Mouse (Mus musculus): ENCODE measurements around the gene Fads6.

Gene Fads6

DNA sequence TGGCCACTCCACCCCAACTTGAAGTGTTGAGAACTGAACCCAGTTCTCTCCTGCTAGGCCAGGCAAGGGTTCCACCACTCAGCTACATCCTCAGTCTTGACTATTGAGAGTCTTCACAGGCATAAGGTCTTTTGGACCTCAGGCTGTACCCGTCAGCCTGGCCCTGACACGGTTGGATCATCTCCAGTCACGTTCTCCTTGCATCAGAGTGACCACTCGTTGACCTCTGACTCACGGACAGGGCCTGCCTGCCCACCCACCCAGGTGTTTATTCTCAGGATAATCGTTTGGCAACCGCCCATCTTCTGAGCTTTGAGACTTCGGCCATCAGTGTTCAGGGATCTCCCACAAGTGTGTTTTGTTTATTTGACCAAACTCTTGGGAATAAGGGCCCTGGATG is 5.7 kb upstream of the Fads6 start:
- no peak for ATAC-seq (ENCODE audit: insufficient number of reproducible peaks, low FRiP score, low TSS enrichment)

GRCm38 (mm10) chr11:115301351-115301750 is 3.9 kb upstream of the Fads6 start:
- ATAC-seq (ENCODE audit: insufficient number of reproducible peaks, low FRiP score, low TSS enrichment), result no peak

DNA sequence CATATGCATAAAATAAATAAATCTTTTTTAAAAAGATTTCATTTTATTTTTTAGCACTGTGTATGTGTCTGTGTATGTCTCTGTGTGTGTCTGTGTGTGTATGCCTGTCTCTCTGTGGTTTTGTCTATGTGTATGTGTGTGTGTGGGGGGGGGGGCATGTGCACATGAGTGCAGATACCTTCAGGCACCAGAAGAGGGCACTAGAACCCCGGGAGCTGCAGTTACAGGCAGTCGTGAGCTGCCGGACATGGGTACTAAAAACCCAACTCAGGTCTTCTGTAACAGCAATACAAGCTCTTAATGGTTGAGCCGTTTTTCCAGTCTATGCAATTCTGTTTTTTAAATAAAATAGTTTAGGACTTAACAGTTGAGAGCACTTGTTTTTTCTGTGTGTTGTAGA is 3.3 kb upstream of the Fads6 start:
- ATAC-seq (ENCODE audit: insufficient number of reproducible peaks, low FRiP score, low TSS enrichment), result no peak

GRCm38 (mm10) chr11:115298160-115298559 is 697 bp upstream of the Fads6 start:
- ATAC-seq (ENCODE audit: insufficient number of reproducible peaks, low FRiP score, low TSS enrichment), result no peak

DNA sequence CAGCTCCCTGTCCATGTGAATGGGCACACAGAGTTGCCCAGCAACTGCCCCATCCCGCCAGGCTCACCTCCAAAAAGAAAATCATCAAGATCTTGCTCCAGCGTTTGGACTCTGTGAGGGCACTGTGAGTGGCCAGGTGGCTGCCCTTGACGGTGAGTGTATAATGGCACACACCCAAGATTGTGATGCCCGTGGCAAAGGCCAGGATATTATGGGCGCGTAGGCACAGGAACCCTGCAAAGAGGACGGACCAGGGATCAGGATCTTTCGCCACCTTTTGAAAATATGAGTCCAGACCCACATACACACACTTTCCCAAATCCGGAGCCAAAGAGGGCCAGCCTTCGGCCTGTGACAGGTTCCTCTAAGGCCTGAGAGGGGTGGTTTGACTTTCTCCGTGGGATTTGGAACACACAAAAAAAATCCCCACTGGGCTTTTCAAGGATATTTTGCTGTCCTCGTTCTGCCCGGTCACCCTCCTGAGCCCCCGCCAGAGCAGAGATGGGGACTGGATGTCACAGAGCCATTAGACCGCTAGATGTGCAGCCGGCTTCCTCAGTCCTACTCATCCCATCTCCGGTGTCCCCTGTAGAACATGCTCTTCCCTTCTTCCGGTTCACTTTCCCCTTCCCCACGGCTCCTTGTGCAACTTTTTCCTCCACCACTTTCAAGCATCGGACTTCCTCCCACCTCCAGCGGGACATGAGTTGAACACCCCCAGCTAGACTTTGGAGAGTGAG is 822 bp downstream of the Fads6 start:
- peak; percentile 36; the same call in 1 of the 2 replicates for ATAC-seq (ENCODE audit: insufficient number of reproducible peaks, low FRiP score, low TSS enrichment)

DNA sequence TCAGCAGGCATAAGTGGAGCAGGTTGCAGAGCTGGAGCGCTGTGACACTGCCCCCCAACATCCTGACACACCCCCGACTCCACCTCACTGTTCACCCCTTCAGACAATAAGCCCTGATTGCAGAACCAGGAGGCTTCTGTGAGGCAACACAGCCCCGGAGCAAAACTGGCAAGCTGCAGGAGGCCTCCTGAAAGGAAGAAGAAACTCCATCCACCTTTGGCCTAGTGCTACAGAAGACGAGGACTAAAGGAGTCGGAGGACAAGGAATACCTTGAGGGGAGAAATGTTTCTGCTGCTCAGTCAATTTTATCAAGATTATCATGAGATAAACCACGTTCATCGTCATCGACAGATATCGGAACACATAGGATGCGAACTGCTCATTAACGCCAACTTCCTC is 1.5 kb downstream of the Fads6 start:
- no peak for ATAC-seq (ENCODE audit: insufficient number of reproducible peaks, low FRiP score, low TSS enrichment)

DNA sequence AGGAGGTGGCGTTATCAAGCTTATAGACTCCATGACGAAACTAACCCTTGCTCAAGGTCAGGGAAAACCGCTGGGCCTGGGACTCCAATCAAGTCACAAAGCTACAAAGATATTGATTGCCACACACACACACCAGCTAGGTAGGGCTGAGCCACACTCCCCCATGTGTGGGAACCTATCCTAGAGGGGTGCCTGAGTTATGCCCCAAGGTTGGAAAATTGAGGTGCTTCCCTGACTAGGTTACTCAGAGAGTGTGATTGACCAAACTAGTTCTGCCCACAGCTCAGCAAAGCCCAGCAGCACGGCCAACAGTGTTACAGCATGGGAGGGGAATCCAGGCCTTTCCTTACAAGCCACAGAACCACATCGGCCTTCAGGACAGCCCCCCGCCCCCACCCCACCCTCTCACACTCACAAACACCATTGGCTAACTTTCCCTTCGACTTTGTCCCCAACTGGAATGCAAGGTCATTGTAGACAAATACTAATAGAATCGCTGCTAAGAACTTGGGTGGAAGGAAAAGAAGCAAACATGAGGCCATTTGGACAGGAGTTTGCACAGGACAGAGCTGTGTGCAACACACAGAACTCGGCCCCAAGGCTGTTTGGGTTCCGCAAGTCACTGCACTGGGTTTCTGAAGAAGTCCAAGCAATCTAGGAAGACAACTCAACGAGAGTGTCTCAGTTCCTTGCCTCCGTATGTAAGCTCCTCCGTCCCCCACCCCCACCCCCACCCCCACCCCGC is 4.7 kb downstream of the Fads6 start:
- no peak for ATAC-seq (ENCODE audit: insufficient number of reproducible peaks, low FRiP score, low TSS enrichment)

GRCm38 (mm10) chr11:115291503-115291902 is 6.0 kb downstream of the Fads6 start:
- no peak for ATAC-seq (ENCODE audit: insufficient number of reproducible peaks, low FRiP score, low TSS enrichment)

- no peak for ATAC-seq (ENCODE audit: insufficient number of reproducible peaks, low FRiP score, low TSS enrichment)
Observed at GRCm38 (mm10) chr11:115290919-115291318, 6.5 kb downstream of the Fads6 start.

- ATAC-seq (ENCODE audit: insufficient number of reproducible peaks, low FRiP score, low TSS enrichment), result no peak
Observed at GRCm38 (mm10) chr11:115290314-115290713, 7.1 kb downstream of the Fads6 start.

- no peak for ATAC-seq (ENCODE audit: insufficient number of reproducible peaks, low FRiP score, low TSS enrichment)
Observed at GRCm38 (mm10) chr11:115289885-115290284, 7.6 kb downstream of the Fads6 start.

- ATAC-seq (ENCODE audit: insufficient number of reproducible peaks, low FRiP score, low TSS enrichment), result no peak
Observed at GRCm38 (mm10) chr11:115288305-115288704, 9.2 kb downstream of the Fads6 start.

- no peak for ATAC-seq (ENCODE audit: insufficient number of reproducible peaks, low FRiP score, low TSS enrichment)
Observed at GRCm38 (mm10) chr11:115287386-115287785, 10.1 kb downstream of the Fads6 start.

DNA sequence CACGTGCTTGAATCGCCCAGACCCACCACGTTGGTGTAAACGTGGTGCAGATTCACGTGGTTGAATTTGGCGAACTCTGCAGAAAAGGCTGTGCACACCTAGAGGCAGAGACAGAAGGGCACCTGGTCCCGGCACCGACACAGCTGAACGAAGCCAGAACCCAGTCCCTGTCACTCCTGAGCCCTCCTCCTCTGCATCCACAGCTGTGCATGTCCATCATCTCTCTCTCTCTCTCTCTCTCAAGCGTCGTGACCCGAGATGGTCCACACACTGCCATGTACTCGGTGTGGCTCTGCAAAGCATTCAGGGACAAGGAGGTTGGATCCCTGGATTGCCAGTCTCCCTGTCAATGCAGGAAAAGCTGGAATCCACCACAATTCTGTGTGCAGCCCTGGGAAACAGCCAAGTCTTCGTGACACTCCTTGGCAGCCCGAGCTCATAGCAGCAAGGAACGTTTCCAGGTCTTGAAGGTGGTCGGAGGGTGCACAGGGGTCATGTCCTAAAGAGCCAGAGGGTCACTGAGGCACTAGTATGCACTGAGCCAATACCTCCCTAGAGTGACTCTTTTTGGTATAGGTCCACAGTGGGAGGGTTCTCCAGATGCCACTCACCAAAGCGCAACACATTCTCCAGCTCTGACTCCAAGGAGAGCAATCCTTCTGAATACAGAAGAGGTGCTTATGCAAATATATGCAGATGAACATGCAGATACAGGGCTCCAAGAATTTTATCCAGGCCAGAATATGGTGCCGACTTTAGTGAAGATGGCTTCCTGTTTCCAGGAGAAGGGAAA is 11.1 kb downstream of the Fads6 start:
- no peak for ATAC-seq (ENCODE audit: insufficient number of reproducible peaks, low FRiP score, low TSS enrichment)

GRCm38 (mm10) chr11:115285282-115285681 is 12.2 kb downstream of the Fads6 start:
- ATAC-seq (ENCODE audit: insufficient number of reproducible peaks, low FRiP score, low TSS enrichment), result no peak

- ATAC-seq (ENCODE audit: insufficient number of reproducible peaks, low FRiP score, low TSS enrichment), result no peak
Observed at GRCm38 (mm10) chr11:115283891-115284620, 13.4 kb downstream of the Fads6 start.

DNA sequence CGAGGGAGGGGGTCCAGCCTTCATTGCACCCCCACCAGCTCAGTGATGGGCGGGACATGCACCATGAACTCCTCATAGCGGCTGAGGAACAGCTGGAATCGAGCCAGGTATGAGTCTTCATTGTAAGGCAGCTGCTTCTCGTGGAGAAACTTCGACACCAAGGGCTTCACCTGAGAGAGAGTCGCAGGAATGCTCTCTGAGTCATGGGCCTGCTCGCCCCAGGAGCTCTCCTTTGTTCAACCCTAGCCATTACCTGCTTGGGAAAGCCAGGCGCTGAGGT is 14.0 kb downstream of the Fads6 start:
- no peak for ATAC-seq (ENCODE audit: insufficient number of reproducible peaks, low FRiP score, low TSS enrichment)

GRCm38 (mm10) chr11:115282723-115283485 is 14.6 kb downstream of the Fads6 start:
- ATAC-seq (ENCODE audit: insufficient number of reproducible peaks, low FRiP score, low TSS enrichment), result no peak

DNA sequence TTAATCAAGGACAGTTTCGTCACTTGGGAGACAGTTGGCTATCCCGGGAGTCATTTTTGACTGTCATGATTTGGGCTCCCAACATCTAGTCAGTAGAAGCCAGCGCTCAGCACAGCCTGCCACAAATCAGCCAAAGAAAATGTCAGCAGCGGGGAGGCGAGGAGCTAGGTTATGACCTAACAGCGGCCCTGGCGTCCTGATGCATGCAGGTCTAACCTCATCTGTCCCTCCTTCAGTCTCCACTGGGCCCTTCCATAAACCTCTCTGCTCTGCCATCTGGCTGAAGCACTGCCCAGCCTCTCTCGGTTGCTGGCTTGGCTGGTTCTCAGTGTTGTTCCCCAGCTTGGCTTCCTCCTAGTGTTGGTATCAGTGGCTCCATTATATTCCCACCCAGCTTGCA is 15.2 kb downstream of the Fads6 start:
- ATAC-seq (ENCODE audit: insufficient number of reproducible peaks, low FRiP score, low TSS enrichment), result no peak

DNA sequence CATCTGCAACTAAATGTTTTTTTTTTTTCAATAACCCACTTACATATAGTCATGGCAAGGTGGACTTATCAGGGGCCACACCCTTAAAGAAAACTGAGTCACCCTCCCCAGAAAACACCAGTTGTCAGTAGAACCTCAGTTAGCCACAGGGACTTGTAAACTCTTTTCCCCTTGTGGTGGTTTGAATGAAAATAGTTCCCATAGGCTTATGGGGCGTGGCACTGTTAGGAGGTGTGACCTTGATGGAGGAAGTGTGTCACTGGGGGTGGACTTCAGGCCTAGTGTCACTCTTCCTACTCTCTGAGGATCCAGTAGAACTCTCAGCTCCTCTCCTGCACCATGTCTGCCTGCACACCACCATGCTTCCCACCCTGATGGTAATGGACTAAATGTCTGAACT is 17.7 kb downstream of the Fads6 start:
- no peak for ATAC-seq (ENCODE audit: insufficient number of reproducible peaks, low FRiP score, low TSS enrichment)

Measured in cerebellum, adult (tissue).